Mouse (Mus musculus): ENCODE measurements around the gene Lep. TPM values are rescaled to one million over a fixed set of nuclear protein-coding genes. Genes with fewer than 3 reads are reported as not detected.

The Lep gene
- polyA plus RNA-seq, 1 experiment from 2014 or later: not detected

Small RNAs within 50 kb of the gene (microRNA-seq; reads per million reads assigned to microRNA genes)
- 105 reads per million, percentile 52 among the genes with 10 or more reads in this experiment for gene Mir129-1

Other genes starting within 250 kb of the Lep start
- 6.8 and 7.1 TPM in 2 replicates for gene Lrrc4, start 228.5 kb upstream of the Lep start, polyA plus RNA-seq (2015; fragmentation: Nextera tagmentation; extraction: Ambion mirVana)
- gene Rbm28, start 104.8 kb downstream of the Lep start, polyA plus RNA-seq (2015; fragmentation: Nextera tagmentation; extraction: Ambion mirVana): 40.3 and 43.2 TPM in 2 replicates
- 11.6 and 13.6 TPM in 2 replicates for gene Prrt4, start 119.4 kb downstream of the Lep start, polyA plus RNA-seq (2015; fragmentation: Nextera tagmentation; extraction: Ambion mirVana)
- 68.3 and 71.7 TPM in 2 replicates for gene Impdh1, start 156.1 kb downstream of the Lep start, polyA plus RNA-seq (2015; fragmentation: Nextera tagmentation; extraction: Ambion mirVana)
- gene Hilpda, start 212.3 kb downstream of the Lep start, polyA plus RNA-seq (2015; fragmentation: Nextera tagmentation; extraction: Ambion mirVana): 31.7 and 33.3 TPM in 2 replicates
- gene Fam71f2, start 219.4 kb downstream of the Lep start, polyA plus RNA-seq (2015; fragmentation: Nextera tagmentation; extraction: Ambion mirVana): 0.41 and 0.51 TPM in 2 replicates

Data from hindbrain, embryonic 15.5 days (tissue).